Mouse (Mus musculus) adrenal gland, postnatal 36 days (tissue): ENCODE data around the gene Lrrc49. TPM values are rescaled to one million over a fixed set of nuclear protein-coding genes. Genes with fewer than 3 reads are reported as not detected.

Experiments used
- DNase-seq, 2 experiments: peaks; one replicate each; pipeline ENCODE4 v3.0.0; 2021; ENCODE audit warnings: mixed read lengths in 1 of 2
- long read RNA-seq, 2 experiments: library from polyadenylated mRNA; stranded (forward); transcript quantifications; one replicate each; pipeline ENCODE4 v2.0.0; 2021; ENCODE audit warnings: borderline sequencing depth in 2 of 2
- total RNA-seq, 2 experiments: library from RNA; stranded (reverse); gene quantifications; 2 replicates each; pipeline ENCODE4 v1.2.3; 2021

Gene Lrrc49
- 10 to 100 TPM; 15.3 to 19.4 TPM for total RNA-seq
- long read RNA-seq, experiment 1, partial matches to known transcripts: 7 of 8 reads
- long read RNA-seq, experiment 1, other reads (novel, unspliced or antisense): 1 of 8 reads
- long read RNA-seq, experiment 2, partial matches to known transcripts: 3 of 6 reads
- long read RNA-seq, experiment 2, other reads (novel, unspliced or antisense): 2 of 6 reads

GRCm38 (mm10) chr9:60687891-60688324 lies at the start of gene Lrrc49:
Gene Lrrc49, minus strand, starts transcription at chr9:60688158.
- peak; percentile 92 to 93 for DNase-seq

DNA sequence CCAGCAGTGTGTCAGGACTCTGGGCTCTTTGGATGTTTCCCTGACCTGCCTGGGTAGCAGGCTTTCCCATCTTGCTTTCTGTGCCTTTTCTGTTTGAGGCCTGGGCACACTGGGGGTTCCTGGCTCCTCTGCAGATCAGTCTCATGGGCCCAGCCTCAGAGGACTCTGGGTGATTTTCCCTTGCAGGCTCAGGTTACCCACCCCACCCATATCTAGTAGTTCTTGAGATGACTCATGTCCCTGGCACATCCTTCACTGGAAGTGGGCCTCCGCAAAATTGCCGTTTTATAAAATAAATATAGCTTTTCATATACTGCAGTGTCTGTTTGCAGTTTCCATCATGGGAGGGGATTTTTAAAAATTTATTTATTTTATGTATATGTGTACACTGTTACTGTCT lies 46.4 kb upstream of the Lrrc49 start:
- DNase-seq: no peak

DNA sequence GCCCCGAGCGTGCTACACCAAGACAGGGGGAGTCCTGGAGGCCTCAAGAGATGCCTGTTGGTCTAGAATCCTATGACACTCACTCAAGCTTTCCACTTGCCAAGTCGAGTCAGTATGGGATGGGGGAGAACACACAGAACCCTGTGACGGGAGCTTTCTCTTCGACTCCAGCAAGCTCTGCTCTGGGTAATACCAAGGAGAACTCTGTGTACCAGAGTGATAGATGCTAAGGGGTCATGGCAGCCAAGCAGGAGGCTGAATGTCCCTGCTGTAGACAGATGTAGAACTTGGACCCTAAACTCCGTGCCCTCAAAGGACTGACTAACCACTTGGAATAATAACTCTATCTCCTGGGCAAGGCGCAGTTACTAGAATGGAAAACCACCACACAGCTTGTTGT lies 37.0 kb upstream of the Lrrc49 start:
- DNase-seq: no peak

GRCm38 (mm10) chr9:60719687-60720086 lies 31.7 kb upstream of the Lrrc49 start:
- no peak for DNase-seq

- peak; percentile 48 to 60 for DNase-seq
These were observed 30.3 kb upstream of the Lrrc49 start for GRCm38 (mm10) chr9:60718284-60718683.

- DNase-seq: no peak
These were observed 27.9 kb upstream of the Lrrc49 start for GRCm38 (mm10) chr9:60715828-60716227.

- no peak for DNase-seq
These were observed 27.3 kb upstream of the Lrrc49 start for GRCm38 (mm10) chr9:60715271-60715670.

GRCm38 (mm10) chr9:60714191-60714590 lies 26.2 kb upstream of the Lrrc49 start:
- peak in 1 of 2 experiments; percentile 13 for DNase-seq

DNA sequence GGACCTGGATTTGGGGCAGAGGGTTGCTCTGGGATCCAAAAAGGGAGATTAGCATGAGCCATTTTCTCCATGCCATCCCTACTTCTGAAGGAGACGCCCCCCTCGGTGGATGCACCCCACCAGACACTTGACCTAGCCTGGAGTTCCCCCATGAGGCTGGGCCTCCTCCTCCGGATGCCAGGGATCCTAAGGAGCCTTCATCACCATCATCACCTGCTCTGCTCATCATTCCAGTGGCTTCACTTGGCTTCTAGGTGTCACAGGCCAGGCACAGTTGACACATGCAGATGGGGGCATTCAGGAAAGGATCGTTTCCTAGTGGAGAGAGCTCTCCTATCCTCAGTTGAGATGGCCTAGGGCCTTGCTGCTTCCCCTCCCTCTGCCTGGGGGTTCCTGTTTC lies 25.7 kb upstream of the Lrrc49 start:
- no peak for DNase-seq

- peak; percentile 50 to 66 for DNase-seq
These were observed 25.0 kb upstream of the Lrrc49 start, which contains the start of gene Larp6 for GRCm38 (mm10) chr9:60712771-60713541. Gene Larp6, plus strand, starts transcription at chr9:60712989.

DNA sequence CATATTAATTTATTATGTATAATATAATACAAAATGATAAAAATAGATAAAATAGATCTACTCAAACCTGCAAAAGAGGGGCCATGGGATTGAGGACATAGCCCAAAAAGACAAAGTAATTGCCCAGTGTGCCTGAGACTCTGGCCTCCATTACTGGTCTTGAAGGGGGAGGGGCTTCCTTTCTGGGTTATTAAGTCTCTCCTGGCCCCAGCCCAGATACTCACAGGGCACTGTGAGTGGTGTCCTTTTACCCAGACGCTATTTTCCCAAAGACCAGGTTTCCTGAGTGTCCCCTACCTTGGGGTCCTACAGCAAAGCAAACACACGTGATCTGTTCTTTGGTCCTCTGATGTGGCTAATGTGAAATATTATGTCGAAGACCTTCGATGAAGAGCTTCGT lies 24.1 kb upstream of the Lrrc49 start:
- no peak for DNase-seq

GRCm38 (mm10) chr9:60709721-60710120 lies 21.8 kb upstream of the Lrrc49 start:
- DNase-seq: no peak

DNA sequence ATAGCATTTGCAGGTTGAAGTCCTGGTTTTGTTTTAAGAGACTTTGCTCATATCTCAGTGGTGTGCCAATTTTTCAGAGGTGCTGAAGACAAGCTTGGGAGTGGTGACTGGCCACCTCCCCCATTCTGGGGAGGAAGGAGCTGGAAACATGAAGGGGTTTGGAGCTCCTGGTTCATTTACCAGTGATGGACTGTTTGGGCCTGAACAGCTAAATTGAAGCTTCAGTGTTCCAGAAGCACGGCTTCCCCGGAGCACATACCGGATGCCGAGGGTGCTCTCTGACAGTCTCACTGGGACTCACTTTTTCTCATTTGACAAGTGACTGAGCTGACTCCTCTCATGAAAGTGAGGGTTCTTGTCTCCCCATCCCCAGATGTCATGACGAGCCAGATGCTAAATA lies 20.6 kb upstream of the Lrrc49 start:
- no peak for DNase-seq

DNA sequence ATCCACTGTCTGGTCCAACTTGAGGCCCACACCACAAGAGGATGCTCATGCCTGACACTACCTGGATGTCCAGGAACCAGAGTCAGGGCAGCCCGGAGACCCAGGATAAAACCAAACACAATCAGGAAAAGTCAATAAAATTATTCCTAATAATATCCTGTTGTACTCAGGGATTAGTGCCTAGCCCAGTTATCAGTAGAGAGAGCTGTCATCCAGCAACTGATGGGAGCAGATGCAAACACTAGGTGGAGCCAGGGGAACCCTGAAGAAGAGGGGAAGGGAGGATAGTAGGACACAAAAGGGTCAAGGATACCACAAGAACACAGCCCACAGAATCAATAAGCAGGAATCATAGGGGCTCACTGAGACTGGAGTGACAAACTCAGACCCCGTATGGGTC lies 19.6 kb upstream of the Lrrc49 start:
- DNase-seq: no peak

- DNase-seq: no peak
These were observed 11.7 kb upstream of the Lrrc49 start for GRCm38 (mm10) chr9:60699581-60700231.

DNA sequence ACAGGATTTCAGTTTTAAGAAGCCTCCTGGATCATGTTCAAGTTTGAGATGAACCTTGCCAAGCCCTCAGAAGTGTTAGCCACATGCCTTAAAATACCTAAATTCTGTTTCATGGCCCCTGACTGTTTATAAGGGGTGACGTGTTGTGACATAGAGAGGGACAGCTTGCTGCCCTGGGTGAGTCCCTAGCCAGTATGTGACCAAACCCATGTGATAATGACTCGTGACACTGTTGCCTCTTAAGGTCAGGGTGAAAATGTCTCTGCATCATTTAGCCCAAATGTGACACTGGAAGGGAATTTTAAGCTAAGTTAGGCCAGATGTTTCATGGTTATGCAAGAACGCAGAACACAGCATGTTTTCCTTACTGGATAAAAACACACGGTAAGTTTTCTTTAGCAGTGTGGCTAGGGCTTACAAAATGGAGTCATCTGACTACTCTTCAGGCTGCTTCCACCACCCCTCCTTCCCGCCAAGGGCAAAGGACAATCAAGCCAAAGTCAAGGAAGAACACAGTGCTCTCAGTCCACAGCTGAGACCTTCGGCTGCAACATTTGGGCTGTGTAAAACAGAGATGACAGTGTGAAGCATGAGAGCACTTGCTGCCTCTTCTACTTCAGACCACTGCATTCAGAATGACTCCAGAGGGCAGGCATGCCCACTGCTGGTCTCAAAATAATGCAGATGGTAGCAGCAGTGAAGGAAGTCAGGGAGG lies 8.5 kb upstream of the Lrrc49 start:
- DNase-seq: peak in 1 of 2 experiments; percentile 20

DNA sequence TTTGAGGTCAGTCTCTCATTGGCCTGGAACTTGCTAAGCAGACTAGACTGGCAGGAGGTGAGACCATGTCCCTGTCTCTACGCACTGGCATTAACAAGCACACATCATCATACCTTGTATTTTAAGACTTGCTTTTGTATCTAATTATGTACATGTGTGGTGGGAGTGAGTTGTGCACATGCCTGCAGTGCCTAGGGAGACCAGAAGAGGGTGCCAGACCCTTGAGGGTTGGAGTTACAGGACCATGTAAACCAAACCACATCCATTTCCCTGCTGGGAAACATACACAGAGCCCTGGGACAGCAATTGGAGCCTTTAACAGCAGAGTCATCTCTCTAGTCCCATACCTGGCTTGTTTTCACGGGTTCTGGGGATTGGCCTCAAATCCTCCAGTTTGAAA lies 6.0 kb upstream of the Lrrc49 start:
- peak; percentile 27 to 44 for DNase-seq

DNA sequence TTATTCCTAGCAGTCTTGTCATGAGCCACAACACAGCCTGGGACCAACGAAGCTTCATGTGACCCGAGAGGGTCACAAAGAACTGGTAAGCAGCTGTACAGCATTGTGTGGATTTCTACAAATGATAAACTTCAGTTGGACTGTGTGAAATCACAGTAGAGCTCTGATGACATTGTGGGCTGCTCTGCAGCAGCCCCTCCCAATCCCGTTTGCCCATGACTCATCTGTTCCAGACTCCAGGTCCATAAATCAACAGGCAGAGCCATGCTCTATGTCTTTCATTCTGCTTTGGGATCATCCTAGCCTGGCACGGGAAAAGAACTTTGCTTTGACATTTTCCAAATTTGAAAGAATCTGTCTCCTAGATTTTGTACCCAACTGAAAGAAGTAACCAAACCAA lies 4.7 kb upstream of the Lrrc49 start:
- DNase-seq: peak; percentile 74 to 78

DNA sequence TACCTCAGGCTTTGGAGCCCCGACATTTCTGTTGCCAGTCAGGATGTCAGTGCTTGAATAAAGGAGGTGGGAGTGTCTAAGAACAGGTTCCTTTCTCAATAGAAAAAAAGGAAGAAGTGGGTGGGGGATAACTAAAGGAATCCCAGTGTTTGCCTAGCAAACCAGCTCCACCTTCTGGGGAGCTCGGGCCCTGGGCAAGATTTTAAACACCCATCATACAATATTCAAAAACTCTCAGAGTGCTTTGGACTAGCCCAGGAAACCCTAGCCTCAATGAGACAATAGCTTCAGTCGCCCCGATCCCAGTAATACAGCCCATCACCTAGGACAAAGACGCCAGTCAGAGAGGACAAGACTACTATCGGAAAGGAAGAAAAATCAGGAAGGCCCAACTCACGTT lies 543 bp downstream of the Lrrc49 start:
- DNase-seq: peak in 1 of 2 experiments; percentile 35

GRCm38 (mm10) chr9:60682753-60683152 lies 5.2 kb downstream of the Lrrc49 start:
- DNase-seq: no peak

GRCm38 (mm10) chr9:60681005-60681404 lies 7.0 kb downstream of the Lrrc49 start:
- DNase-seq: no peak

DNA sequence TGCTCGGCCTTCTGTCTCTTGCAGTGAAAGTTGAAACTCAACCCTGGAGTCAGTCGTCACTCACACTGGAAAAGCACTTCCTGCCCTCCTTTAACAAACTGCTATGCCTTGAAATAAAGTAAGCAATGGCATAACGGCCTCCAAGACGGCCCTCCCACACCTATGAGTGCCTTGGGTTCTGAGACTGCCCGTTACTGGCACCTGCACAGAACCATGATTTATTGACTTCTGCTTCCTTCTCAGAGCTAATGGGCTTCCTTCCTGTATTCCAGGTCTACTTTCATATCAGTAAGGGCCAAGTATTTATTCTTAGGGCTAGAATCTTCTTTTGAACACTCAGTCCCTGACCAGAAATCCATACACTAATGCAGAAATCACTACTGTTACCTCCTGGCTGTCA lies 9.0 kb downstream of the Lrrc49 start:
- no peak for DNase-seq

- DNase-seq: no peak
These were observed 11.5 kb downstream of the Lrrc49 start for GRCm38 (mm10) chr9:60676429-60676828.
